Mouse (Mus musculus) adrenal gland, adult 2 months (tissue): ENCODE results near the gene Vangl1. TPM values are rescaled to one million over a fixed set of nuclear protein-coding genes. Genes with fewer than 3 reads are reported as not detected.

Experiments
- DNase-seq: peaks from one replicate; pipeline ENCODE4 v3.0.0; 2021
- polyA plus RNA-seq: library from polyadenylated mRNA; depleted of rRNA; stranded (reverse); fragments of >200 nt; gene quantifications from 2 replicates; pipeline ENCODE4 v1.2.3, GENCODE M21; 2012
- total RNA-seq, 2 experiments: library from RNA; stranded (reverse); gene quantifications; 2 replicates each; pipeline ENCODE4 v1.2.3; 2021

Vangl1 gene
- total and polyA plus RNA-seq, 3 experiments: 27.3 to 33.4 (median 33.2) TPM

DNA sequence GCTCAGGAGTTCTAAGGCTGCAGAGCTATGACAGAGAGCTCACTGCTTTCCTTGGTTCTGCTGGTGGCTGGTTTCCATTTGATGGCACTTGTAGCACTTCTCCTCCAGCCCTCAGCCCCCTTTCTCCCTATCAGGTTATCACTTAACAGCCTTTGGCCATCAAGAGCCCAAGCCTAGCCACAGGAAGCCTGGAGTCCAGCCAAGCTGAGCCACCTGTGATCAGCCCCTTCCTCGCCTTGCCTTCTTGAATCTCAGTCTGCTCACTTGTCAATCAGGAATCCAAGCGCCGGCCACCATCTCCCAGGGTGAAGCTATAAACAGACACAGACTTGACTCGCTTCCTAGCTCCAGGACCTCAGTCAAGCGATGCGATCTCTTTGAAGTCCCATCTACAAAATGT lies 6.0 kb downstream of the Vangl1 start:
- DNase-seq: no peak

- DNase-seq: no peak
Observed at GRCm38 (mm10) chr3:102197746-102198145, 6.7 kb downstream of the Vangl1 start.

- no peak for DNase-seq
Observed at GRCm38 (mm10) chr3:102197152-102197551, 7.3 kb downstream of the Vangl1 start.

DNA sequence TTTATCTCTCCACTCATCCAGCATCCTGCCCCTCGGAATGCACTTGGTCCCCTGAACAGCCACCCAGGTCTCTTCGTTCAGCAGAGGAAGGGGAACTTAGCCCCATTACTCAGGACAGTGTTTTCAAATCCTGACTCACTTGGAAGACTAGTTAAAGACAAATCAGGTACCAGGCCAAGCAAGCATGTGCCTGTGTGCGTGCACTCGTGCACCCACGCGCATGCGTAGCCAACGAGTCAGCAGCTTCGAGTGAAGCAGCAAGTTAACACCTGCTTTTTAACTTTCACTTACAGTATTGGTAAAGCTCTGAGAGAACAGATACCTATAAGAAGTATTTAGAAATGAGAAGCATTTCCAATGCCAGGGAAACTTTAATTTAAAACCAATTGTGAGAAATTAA lies 8.3 kb downstream of the Vangl1 start:
- no peak for DNase-seq

- DNase-seq: no peak
Observed at GRCm38 (mm10) chr3:102195762-102196161, 8.7 kb downstream of the Vangl1 start.

- no peak for DNase-seq
Observed at GRCm38 (mm10) chr3:102194291-102195051, 10.0 kb downstream of the Vangl1 start.

GRCm38 (mm10) chr3:102193488-102194290 lies 10.8 kb downstream of the Vangl1 start:
- peak; percentile 4 for DNase-seq

GRCm38 (mm10) chr3:102192621-102193020 lies 11.9 kb downstream of the Vangl1 start:
- no peak for DNase-seq

DNA sequence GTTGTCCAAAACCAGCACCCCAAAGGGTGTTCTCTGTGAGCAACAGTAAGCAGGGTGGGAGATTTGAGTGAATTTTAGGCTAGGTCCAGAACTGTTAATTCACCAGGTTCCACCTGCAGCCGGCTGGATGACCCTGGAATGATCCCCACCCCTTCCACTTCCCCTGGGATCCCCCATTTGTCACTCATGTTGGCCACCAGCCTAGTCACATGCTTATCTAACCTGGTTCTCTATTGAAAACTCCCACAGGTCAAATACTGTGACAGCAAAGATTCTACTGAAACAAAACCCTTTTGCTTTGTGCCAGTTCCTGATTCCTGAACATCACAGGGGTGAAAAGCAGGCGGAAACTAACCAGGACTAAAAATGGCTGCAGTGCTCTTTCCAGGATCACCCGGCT lies 12.9 kb downstream of the Vangl1 start:
- DNase-seq: peak; percentile 44

- no peak for DNase-seq
Observed at GRCm38 (mm10) chr3:102190642-102191041, 13.9 kb downstream of the Vangl1 start.

GRCm38 (mm10) chr3:102190015-102190414 lies 14.5 kb downstream of the Vangl1 start:
- DNase-seq: no peak

- no peak for DNase-seq
Observed at GRCm38 (mm10) chr3:102188972-102189371, 15.5 kb downstream of the Vangl1 start.

DNA sequence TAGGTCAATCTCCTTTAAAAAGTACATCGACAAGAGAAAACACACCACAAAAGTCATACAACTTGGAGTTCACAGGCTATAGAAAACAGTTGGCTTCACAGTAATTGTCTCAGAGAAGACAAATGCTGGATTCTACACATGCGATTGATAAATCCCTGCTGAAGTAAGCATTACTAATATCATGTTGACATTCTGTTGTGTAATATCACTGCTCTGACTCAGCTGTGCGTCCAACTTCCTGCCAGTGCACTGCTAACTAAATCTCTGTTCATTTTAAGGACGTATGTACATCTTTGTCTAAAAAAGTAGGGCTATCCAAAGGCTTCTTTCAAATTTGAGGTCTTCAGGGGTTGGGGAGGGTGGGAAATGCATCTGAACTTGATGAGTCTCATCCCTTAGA lies 17.1 kb downstream of the Vangl1 start:
- peak; percentile 48 for DNase-seq

DNA sequence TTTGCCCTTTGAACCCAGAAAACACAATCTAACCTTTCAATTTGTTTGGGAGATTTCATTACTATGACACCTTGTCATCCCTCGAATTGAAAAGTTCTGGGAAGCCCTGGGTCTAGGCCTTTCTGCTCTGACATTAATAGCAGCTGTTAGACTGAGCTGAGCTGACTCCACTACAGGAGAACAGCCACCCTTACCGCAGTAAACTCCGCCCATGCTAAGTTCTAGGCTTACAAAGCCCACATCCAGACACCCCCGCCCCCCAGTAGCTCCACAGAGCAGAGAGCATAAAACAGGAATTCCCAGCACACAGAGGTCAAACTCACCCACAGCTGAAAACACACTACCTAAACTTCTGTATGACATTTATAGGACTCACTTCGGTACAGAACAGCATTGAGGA lies 19.8 kb downstream of the Vangl1 start:
- no peak for DNase-seq

GRCm38 (mm10) chr3:102182601-102183000 lies 21.9 kb downstream of the Vangl1 start:
- peak; percentile 43 for DNase-seq

DNA sequence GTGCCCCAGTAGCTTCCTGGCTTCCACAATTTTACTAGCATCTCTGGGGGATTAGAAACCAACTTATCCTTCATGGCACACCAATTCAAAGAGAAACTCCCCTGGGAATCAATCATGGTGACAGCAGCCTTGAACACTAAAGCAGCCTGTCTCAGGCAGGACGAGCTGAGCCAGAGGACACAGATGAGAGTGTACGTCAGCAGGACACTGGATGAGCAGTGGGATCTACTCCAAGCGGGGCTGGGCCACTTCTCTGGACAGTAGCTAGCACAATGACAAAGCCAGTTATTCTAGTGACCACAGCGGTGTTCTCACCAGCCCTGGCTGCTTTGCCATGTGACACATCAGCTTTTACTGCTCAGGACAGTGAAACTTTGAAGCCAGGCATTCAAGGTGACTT lies 23.3 kb downstream of the Vangl1 start:
- peak; percentile 85 for DNase-seq

- peak; percentile 79 for DNase-seq
Observed at GRCm38 (mm10) chr3:102180746-102181145, 23.7 kb downstream of the Vangl1 start.

GRCm38 (mm10) chr3:102179869-102180268 lies 24.6 kb downstream of the Vangl1 start:
- DNase-seq: no peak

DNA sequence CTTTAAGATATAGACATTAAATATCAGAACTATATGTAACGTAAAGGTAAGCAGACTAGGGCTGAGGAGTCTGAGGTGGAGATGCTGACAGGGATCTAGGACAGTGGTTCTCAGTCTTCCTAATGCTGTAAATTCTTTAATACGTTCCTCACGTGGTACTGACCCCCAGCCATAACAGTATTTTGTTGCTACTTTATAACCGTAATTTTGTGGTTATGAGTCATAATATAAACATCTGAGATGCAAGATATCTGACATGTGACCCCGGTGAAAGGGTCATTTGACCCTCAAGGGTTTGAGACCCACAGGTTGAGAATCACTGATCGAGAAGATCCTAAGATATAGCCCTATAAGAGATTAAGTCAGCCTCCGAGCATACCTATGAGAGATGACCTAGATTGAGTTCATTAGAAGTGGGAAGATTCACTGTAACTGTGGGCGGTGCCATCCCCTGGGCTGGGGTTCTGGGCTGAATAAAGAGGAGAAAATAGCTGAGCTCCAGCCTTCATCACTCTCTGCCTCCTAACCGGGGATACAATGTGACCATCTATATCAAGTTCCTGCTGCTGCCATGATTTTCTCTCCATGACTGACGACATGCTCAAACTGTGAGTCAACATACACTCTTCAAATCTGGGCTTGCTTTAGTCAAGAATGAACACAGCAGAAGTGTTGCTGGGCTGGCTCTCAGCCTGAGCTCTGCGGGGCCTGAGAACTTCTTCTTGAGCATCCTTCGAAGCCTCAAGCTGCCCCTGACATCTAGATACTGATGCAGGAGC lies 26.5 kb downstream of the Vangl1 start:
- DNase-seq: no peak

DNA sequence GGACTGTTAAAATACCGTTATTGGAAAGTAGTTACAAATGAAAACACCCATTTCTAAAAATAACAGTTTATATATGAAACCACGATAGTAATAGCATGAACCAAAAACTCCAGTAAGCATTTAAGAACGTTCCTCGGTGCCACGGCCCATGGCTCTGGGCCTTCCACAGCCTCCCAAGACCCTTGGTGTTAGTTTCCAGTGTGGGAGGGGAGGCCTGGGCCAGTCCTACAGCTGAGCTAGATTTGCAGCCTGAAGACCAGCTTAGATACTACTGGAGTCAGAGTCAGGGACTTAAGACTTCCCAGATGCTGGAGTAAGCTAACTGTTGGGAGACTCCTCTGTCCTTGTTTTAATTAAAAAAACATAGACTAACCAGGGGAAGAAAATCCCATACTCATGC lies 28.4 kb downstream of the Vangl1 start:
- DNase-seq: no peak

GRCm38 (mm10) chr3:102175701-102176100 lies 28.8 kb downstream of the Vangl1 start:
- DNase-seq: no peak

DNA sequence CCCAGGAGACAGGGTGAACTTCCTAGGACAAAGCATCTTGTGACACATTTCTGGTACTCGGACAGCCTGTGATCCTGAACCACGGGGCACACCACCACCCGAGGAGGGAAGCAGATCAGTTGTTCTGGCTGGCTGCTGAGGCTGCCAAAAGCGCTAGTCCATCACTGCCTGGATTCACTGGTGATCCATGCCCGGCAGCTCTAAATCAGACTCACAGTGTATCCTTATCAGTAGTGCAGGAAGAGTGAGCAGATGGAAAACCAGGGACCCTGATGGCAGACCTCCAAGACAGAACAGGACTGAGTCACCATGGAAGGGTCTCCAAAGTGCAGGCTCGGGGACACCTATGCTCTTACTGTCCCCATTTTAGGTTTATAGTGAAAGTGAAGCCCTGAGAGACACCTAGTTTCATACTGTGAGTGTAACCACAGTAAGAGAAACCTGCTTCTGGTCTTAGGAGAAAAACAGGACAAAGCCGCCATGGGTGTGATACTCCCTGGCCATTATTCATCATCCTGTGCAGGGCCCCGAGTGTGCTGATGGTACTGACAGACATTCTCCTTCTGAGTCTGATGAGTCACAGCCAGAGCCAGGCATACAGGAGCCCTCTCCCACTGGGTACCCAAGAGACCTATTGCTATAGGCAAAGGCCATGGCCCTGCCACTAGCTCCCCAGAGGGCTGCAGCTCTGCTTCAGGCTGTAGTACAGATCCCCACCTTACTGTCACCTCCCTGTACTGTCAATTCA lies 30.2 kb downstream of the Vangl1 start:
- peak; percentile 43 for DNase-seq
